Mouse (Mus musculus) ZHBTc4 (cell line): ENCODE data around the gene Rnf220.
A peak's percentile ranks its signal among the peaks of the same experiment; 100 is the strongest.

Source experiments
- DNase-seq: peaks from one replicate; pipeline ENCODE4 v3.0.0-alpha.2; 2011; ENCODE audit warnings: low read depth, low spot score

Gene Rnf220

DNA sequence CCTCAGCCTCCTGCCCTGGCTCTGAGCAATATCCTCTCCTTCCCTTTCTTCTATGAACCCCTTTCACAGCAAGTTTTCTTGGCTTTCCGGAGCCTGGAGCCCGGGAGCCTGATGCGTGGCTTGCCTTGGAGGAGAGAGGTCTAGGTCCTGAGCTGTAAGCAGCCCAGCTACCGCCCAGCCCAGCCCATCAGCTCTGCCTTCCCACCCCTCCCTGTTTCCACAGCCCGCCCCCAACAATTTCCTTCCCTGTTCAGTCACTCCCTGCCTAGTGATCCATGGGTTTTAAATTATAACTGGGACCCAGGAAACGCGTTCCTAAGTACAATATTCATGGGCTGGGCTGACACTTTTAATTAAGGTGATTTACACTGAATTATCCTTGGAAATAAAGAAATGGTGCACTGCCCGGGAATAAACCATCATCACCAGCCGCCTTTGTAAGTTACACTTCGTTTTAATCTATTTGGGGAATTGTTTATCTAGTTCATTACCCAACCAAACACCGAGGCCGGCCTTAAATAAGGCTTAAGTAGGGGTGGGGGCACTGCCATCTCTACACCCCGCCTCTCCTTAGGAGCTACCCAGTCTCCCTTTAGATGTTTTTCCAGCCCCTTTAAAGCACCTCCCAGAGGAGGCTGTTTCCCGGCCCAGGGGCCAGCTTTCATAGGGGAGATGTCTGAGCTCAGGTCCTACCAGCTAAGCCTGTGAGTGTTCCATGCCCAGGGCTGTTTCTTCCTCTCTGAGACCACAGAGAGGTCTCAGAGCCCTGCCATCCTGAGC is 194.6 kb downstream of the Rnf220 start:
- no peak for DNase-seq

DNA sequence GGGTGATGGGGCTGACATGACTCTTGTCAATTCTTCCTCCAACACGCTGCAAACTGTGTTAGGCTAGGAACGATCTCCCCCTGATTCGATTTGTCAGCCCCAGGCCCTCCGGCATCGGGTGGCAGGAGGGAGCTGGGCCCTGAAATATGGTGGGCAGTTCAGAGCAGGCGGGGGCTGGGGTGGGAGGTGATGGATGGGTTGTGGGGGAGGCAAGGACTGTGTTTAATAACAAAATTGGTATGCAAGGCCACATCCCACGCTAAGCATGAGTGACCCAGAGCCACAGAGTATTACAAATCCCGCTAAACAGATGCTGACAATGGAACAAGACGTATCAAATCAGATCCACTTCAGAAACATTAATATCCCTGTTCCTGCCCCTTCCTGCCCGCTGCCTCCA is 196.9 kb downstream of the Rnf220 start:
- DNase-seq, result no peak

DNA sequence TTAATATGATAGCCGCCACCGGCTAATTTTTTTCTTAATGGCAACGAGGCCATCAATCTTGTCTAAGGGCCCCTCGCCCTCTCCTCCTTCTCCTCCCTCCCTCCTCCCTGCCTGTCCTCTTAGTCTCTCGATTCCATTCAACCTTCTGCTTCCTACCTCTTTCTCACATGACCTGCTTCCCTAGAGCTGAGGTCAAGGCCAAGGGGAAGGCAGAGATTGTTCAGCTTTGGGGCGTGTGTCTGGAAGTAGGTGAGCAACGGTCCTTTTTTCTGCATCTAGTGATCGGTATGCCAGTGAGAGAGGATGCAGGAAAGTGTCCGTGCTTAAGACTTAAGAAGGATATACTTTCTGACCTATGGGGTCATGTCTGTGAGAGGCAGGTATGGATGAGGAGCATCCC is 199.0 kb downstream of the Rnf220 start:
- DNase-seq, result peak; percentile 45

DNA sequence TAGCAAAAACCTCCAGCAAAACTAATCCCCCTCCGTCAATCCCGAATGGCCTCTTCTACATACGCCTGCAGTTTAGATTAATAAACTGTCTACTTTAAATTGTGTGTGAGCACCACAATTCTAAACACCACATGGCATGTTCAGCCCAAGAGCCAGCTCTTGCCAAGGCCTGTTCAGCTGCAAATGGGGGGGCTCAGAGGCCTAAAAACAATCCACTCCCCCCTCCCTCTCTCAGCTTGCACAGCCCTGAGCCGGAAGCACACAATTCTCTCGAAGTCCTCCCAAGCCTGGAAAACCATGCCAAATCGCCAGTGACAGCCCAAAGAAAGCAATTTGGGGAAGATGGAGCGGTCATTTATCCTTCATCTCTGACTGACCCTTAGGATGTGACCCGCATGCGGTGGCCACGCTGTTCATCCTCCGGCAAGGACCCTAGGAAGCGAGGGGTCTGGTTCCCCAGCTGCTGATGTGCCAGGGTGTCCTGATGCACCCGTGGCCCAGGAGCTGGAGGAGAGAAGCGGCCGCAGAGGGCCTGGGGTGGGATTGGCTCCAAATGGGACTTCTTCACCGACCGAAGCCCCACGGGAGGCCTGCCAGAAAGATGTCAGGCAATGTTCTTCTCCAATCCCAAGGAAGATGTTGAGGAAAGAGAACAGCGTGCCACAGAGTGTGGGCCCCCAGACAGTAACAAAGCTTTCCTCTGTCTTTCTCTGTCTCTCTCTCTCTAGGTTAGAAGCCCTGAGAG is 199.8 kb downstream of the Rnf220 start:
- DNase-seq, result no peak

DNA sequence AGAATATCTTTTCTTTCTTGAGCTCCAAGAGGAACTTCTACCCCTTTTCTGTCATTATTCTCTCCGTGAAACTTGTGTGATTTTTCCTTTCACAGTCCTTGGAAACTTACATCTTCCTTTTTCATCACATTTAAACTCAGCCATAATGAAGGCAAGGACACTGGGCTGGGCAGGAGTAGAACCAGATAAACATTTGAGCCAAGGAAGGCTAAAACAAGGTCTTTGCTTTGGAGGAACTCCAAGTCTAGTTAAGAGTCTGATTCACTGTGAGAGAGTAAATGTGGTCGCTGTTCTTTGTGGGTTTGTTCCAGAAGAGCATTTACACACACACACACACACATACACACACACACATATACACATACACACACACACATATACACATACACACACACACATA is 205.2 kb downstream of the Rnf220 start:
- no peak for DNase-seq

DNA sequence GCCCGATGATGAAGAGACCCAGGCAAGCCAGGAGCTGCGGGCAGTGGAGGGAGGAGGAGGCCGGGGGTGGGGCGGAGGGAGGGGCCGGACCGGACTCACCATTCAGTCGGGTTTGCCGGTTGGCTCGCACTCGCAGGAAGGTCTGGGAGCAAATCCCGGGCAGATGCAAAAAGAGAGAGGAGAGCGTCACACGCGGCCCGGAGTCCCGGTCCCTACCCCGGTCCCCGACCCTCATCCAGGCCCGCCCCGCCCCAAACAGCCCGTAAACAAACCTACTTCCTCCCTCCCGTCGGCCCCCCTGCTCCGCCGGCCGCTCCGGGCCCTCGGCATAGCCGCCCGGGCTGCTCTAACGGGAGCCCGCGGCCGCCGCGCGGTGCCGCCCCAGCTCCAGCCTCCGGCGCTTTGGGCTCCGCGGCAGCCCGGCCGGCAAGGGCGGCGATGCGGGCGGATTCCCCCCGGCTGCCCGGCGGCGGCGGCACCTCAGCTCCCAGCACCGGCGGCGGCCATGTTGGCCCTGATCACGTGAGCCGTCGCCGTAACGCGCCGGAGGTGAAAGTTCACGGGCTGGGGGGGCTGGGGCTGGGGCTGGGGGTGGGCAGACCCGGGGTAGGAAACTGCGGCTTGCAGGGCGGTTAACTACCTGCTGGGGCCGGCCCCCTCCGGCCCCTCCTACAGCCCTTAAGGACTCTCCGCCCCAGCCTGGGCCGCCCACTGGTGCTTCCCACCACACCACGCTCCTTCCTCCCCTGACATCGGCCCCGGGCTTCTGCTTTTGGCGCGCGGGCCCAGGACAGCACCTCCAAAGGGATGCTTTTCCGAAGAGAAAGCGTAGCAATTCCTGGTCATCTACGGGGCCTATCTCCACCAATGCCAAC is 207.7 kb downstream of the Rnf220 start:
- peak; percentile 95 for DNase-seq

DNA sequence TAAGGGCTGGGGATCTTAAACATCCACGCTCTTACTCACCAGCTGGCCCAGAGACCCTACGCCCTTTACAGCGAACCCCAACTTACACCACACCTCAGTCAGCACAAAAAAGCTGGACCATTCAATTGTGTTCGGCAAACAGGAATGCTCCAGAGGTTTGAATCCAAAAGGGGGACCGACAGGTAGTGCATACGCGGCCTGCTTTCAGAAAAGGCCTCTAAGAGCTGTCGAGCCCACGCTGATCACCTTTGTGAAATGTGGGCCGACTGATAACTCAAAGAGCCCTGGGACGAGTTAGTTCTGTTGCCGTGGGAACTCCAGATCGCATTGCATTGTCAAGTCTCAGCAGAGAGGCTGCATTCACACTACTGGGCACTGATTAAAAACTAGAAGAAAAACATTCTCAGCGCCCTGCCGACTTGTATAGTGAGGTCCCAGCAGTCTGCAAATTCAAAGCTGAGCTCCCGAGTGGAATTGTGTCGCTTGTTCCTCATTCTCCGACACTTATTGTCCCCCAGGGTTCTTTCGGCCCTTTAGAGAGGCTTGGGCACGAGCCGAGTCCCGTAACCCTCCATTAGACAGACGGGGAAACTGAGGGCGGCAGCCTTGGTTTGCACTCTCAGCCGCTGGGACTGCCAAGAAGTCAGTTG is 208.4 kb downstream of the Rnf220 start:
- no peak for DNase-seq

DNA sequence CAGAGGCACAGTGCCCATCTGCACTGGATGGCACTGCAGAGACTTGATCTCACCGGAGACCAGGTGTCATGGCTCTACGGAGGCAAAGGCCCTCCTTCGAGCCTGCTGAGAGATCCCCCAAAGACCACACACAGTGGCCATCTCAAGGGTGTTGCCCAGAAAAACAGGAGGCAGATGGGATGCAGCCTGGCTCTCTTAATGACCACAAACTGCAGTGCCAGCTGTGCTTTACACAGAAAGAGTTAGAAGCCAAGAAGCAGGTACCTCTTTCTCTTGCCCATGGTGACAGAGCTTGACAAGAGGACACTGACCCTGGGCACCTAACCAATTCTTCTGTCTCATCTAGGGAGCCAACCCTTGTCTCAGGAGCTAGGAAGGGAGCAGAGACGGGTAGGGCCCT is 212.5 kb downstream of the Rnf220 start:
- DNase-seq, result no peak

DNA sequence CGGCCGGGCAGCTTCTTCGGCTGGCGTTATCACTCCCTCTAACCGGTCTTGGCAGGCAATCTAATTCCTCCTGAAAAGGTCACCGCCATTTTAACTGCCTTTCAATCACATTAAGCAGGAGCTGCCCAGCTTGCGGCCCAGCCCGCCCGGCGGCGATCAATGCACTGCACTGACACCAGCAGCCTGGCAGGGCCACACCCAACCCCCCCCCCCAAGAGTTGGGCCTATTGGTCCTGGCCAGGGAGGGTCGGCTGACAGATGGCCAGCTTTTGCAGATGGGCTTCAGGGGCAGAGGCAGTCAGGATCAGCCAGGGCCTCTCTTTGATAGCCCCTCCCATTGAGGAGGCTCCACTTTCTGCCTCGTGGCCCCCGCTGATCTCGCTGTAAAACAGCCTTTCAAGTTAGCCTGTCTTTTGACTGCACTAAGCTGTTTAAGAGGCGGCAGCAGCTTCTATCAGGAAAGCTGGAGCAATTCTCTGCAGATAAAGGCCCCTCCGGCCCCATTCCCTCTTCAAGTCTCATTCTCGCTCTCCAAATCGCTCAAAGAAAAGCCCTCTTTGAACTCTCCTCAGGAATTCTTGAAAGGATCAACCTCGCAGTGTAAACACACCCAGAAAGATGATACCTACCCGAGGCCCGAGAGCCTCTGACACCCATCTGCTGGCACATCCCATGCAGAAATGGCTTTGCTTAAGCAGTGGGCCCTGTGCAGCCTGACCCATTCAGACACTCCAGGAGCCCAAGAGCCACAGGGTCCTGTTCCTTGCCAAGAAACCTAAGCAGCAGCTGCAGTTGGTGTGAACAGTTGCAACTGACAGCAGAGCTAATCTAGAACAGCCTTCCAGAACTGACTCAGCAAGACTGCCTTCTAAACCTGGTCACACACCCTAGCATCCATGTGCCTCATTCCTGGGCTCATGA is 213.3 kb downstream of the Rnf220 start:
- peak; percentile 83 for DNase-seq

DNA sequence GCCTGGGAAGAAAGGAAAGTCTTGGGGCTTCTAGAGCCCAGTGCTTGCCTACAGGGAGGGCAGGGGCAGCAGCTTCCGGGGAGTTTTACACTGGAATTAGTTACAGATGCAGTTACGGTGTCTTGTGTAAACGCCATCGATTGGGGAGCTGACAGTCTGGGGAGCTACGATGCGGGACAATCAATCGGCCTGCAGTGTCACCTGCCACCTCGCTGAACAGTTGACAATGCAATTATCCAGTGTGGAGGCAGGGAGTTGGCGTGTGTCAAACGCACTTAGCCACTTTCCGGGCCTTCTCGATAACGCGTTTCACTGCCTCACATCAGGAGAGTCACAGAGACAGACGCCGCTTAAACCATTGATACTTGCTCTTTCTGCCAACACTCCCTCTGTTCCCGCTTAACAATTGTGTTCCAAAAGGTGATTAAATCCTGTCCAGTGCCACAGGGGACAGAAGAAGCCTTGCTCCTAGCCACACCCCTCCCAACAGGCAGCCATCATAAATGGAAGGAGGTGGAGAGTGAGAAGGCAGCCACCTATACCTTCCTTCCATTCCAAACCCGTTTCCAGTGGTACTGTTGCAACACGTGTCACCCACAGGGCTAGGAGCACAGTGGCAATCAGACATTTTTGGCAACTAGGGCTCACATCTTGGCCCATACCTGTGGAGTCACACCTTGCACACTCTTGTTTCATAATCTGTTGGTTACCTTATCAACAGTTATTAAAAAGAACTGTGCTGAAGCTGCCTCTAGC is 215.6 kb downstream of the Rnf220 start:
- DNase-seq, result no peak

DNA sequence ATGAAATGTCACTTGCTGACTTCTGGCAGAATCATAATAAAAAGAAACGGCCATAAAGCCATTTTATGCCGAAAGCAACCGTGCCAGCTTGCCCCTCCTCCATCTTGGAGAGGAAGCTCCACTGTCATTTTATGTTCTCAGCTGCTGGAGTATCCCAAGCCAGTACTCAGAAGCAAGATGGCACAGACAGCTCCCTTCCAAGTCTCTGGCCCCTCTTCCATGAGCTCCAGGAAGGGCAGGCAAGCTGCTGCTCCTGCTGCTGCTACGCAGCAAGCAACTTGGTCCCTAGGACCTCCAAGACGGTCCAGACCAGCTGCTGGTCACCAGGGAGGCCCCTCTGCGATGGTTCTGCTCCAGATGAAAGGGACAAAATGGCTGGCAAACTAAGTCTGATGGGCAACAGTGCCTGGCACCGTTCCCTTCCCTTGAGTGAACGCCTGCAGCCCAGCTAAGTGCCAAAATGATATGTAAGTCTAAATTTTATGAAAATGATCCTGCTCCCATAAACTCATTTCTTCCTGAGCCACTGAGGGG is 216.4 kb downstream of the Rnf220 start:
- no peak for DNase-seq

DNA sequence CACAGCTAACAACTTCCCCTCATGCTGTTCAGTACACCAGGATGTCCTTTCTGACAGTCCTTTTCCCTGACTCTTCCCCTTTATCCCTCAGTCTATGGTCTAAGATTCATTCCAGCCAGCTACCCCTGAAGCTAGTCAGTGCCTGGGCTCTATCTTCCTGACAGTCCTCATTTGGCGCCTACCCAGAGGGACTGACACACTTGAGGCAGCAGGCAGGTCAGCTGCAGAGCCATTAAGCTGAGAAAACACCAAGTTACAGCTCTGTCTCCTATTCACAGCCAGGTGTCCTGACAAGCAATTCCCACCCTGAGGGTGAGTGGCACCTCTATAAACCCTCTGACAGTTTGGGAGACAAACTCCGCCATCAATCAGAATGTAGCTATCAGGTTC is 217.6 kb downstream of the Rnf220 start:
- no peak for DNase-seq

DNA sequence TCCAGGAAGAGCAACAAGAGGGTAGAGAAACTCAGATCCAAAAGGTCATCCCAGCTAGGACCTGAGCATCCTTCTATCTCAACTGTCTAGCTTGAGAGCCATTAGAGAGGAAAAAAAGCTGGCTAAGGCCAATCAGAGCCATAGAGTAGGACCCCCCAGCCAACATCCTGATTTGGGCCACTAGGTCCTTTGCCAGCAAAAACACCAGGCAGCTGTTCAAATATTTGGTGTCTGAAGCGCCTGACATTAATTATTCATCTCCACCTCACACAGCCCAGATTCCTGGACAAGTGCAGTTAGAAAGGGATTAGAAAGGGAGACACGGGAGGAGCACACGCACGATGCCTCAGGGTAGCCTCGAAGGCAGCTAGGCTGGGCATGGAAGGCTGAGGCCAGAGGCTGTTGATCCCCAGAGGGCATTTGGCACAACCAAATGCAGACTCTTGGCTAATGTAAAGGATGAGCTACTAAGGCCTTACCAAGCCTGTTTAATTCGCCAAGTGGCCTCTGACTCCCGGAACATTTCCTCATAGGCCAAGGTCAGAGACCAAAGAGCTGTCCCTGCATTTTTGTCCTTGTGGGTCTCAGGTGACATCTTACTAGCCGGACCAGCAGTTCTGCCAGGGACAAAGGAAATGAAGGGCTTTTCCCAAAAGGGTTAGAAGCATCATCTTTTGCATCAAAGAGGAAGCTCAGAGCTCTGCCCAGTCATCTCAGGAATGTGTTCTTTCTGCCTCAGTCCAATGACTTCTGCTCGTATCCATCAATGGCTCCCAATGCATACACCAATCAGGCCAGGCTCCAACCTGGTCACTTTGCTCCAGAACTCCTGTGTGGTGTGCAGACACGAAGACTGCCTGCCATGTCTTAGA is 218.2 kb downstream of the Rnf220 start:
- DNase-seq, result peak; percentile 46

DNA sequence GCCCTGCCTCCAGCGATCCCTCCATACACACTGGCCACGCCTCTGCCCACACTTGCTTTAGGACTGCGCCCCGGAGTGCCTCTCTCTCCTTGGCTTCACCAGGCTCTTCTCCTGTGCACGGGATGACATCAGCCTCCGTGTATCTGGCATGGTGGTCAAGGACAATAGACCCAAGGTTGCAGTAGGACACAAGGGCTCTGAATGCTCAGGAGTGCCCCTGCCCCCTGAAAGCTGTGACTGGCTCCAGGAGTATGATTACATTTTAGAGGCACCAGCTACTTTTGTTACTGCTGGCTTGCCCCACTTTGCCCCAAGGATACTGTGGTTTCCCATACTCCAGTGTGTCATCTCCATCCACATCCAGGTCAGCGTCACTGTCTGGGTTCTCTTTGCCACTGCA is 219.2 kb downstream of the Rnf220 start:
- DNase-seq, result no peak

DNA sequence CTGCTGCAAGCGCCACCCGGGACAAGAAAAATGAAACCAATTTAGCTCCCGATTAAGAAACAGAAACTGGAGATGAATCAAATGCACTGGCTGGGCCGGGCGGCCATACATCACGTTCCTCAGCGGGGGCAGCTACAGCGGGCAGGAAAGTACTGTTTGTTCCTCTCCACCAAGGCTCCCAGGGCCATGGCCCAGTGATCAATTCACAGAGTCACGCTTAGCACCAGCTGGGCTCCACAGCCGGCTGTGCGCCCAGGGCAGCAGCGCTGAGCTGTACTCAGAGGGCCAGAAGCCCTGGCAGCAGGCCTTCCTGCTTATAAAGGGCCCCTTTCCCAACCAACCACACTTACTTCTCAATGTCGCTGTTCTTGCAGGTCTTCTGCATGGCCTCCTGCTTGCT is 219.8 kb downstream of the Rnf220 start:
- DNase-seq, result no peak

DNA sequence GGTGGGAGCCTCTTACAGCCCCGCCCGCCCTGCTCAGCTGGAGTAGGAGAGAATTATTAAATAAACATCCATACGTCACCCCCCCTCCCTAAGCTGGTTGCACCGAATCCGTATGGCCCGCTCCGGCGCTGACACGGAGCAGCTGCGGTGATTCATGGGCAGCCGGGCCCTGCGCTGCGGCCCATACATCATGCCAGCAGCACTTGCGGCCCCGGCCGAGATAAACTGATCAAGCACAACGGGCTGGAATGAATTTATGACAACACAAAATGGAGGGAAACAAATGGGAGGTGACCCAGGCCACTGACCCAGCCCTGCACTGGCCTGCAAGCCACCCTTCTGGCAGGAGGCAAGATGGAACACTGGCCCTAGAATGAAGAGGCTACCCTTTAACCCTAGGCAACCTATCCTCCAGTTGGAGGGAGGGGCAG is 220.6 kb downstream of the Rnf220 start:
- DNase-seq, result no peak

DNA sequence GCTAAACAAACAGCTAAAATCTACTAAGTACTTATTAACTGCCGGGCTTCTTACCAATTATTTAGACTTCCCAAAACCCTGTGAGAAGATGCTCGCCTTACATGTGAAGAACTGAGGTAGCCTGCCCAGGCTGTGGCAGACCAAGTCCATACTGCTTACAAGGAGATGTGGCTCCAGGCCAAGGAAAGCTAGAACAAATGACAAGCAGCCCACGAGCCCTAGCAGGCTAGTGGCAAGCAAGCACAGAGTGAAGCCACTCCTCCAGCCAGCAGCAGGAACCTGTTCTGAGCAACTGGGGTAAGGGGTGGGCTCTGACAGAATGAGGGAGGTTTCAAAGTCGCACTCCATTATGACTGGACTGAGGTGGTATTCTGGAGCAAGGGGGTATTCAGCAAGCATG is 222.1 kb downstream of the Rnf220 start:
- DNase-seq, result no peak

DNA sequence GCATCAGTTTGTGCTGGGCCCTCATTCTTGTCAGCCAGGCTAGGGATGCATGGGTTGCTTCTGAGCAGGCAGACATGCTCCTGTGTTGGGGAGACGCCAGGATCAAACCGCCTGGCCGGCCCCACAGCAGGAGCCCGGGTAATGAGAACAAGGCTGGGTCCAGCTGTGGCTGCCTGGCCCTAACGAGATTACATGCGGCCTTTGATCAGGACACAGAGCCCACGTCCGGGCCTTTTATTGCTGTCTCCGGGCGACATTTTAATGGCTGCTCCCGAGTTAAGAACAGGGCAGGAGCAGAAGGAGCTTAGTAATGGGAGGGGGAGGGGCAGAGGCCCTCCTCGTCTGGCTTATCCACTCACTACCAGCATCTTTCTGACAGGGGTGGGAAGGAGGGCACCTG is 224.4 kb downstream of the Rnf220 start:
- DNase-seq, result no peak

DNA sequence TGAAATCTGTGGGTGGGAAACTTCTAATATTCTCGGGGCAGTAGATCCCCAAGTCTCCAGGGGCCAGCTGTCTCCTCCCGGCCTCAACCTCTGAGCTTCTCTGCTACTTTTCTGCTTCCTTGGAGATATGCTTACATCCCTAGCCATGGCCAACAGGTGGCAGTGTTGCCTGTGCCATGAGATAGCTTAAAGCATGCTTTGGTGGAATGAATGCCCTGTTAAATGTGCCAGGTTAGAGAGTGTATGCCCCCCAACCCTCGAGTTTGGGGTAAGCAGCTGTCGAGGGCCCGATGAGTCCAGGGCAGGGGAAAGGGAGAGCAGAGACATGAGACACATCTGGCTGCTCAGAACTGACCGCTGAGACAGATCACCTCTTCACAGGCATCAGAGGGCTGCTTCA is 226.6 kb downstream of the Rnf220 start:
- DNase-seq, result peak; percentile 89
